Mouse (Mus musculus) liver, postnatal 0 days (tissue): ENCODE data around the gene Pcbp4. TPM values are rescaled to one million over a fixed set of nuclear protein-coding genes. Genes with fewer than 3 reads are reported as not detected.

ENCODE experiments used
- ATAC-seq: fragments of 200-750 bp; cut with Nextera tagmentation; 2 replicates; pipeline ENCODE4 v1.8.0; 2017; ENCODE audit warnings: mild to moderate bottlenecking, moderate library complexity
- DNase-seq: peaks from one replicate; pipeline ENCODE4 v3.0.0-alpha.2; 2016
- H3K27ac ChIP-seq: fragments of 300-500 bp; sonication (generic); 2 replicates; pipeline ENCODE4 v1.5.1; 2014; ENCODE audit warnings: antibody characterized with exemption, moderate library complexity, mild to moderate bottlenecking, low read depth
- H3K27me3 ChIP-seq: fragments of 300-500 bp; sonication (generic); 2 replicates; pipeline ENCODE4 v1.6.1; 2014; ENCODE audit warnings: low read length, control low read depth, mixed read lengths; ENCODE audit not compliant: insufficient read depth
- H3K36me3 ChIP-seq: fragments of 300-500 bp; sonication (generic); replicated peaks from 2 replicates; pipeline ENCODE4 v1.6.1; 2014; ENCODE audit warnings: mild to moderate bottlenecking, control low read depth, low read length, moderate library complexity, mixed read lengths; ENCODE audit not compliant: insufficient read depth
- H3K4me1 ChIP-seq: fragments of 300-500 bp; sonication (generic); 2 replicates; pipeline ENCODE4 v1.6.1; 2014; ENCODE audit warnings: antibody characterized with exemption, mild to moderate bottlenecking, control low read depth; ENCODE audit not compliant: insufficient read depth
- H3K4me2 ChIP-seq: fragments of 300-500 bp; sonication (generic); 2 replicates; pipeline ENCODE4 v1.6.1; 2014; ENCODE audit warnings: low read depth, mild to moderate bottlenecking, low read length, moderate library complexity, mixed read lengths
- H3K4me3 ChIP-seq: fragments of 300-500 bp; sonication (generic); 2 replicates; pipeline ENCODE4 v1.5.1; 2014; ENCODE audit warnings: low read depth, low read length
- H3K9ac ChIP-seq: fragments of 300-500 bp; sonication (generic); replicated peaks from 2 replicates; pipeline ENCODE4 v1.6.1; 2014; ENCODE audit warnings: mild to moderate bottlenecking, moderate library complexity
- H3K9me3 ChIP-seq: fragments of 300-500 bp; sonication (generic); 2 replicates; pipeline ENCODE4 v1.6.1; 2016; ENCODE audit warnings: mild to moderate bottlenecking, control low read depth, low read length, mixed read lengths
- CTCF ChIP-seq: sonication (generic); IDR thresholded peaks from 2 replicates; pipeline ENCODE4 v1.5.1; 2016; ENCODE audit warnings: antibody characterized with exemption, low read depth
- EP300 ChIP-seq: IDR thresholded peaks from 2 replicates; pipeline ENCODE4 v1.6.1; 2016; ENCODE audit warnings: antibody characterized with exemption, low read depth, mild to moderate bottlenecking
- WGBS: fragments of 180-500 bp; shearing (Covaris S2); extraction: QIAGEN DNeasy Blood & Tissue Kit; methylation state at CpG from one replicate; pipeline ENCODE4 v1.1.7; 2014; ENCODE audit not compliant: insufficient replicate concordance; 5-methylcytosine and 5-hydroxymethylcytosine counted together
- polyA plus RNA-seq: library from polyadenylated mRNA; unstranded; fragments of >200 nt; fragmentation: Nextera tagmentation; extraction: Ambion mirVana; gene quantifications from 2 replicates; pipeline ENCODE4 v1.2.1, GENCODE M21; 2015

Pcbp4 gene
- polyA plus RNA-seq, 1 experiment from 2014 or later: 4.9 TPM

GRCm38 (mm10) chr9:106460401-106461025, 7.4 kb downstream of the Pcbp4 start:
- Histone ChIP-seq H3K9ac (no peak overlapping the region), H3K4me1 (0 out of 2 replicates have a peak, but pooled peaks cover 8% of the 10 kb centered on the region), H3K4me3 (no peak overlapping the region), H3K36me3 (no peaks in the 10 kb centered on the region), H3K27me3 (peaks cover 16% of the 10 kb centered on the region), H3K27ac (no peak overlapping the region), H3K9me3 (no peaks in the 10 kb centered on the region), H3K4me2 (no peak overlapping the region)
- TF ChIP-seq EP300 (no peak), CTCF (no peak)
- no peak for DNase-seq
- WGBS: 84% methylated on average over 18 of the region's 18 CpGs
- no peak for ATAC-seq

DNA sequence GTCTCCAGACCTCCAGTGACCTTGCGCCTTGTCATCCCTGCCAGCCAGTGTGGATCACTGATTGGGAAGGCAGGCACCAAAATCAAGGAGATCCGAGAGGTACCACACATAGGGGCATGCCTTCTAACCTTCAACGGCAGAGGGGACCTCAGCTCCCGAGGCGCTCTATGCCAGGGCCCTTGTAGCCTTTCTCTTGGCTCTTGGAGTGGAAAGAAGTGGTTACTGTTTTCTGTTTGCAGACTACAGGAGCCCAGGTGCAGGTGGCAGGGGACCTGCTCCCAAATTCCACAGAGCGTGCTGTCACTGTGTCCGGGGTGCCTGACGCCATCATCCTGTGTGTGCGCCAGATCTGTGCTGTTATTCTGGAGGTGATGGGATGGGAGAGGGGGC, 7.9 kb downstream of the Pcbp4 start:
- H3K9ac ChIP-seq: no peak overlapping the region
- TF ChIP-seq EP300: no peak
- WGBS: 84% methylated on average over 9 of the region's 9 CpGs

DNA sequence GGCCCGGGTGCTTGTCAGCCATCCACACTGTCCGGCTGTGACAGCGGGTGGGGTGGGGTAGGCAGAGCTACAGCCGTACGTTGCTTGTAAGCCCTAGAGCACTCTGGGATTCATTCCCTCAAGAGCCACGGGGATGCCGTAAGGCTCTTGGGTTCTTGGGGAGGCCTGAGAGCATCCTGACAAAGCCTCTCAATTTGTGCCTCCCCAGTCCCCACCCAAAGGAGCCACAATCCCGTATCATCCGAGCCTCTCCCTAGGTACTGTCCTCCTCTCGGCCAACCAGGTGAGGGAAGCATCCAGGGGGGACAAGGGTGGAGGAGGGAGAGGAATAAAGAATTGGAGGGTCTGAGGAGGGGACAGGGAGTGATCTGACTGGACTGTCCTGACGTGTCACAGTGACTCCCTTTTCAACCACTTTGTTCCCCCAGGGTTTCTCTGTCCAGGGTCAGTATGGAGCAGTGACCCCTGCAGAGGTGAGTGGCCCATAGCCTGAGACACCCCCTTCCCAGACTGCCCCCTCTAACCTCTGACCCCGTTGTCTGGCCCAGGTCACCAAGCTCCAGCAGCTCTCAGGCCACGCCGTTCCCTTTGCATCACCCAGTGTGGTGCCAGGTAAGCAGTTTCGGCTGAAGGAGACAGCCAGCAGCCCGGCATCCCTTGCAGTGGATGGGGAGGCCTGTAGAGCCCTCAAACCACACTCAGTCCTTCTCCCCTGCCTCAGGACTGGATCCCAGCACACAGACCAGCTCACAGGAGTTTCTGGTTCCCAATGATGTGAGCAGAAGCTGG, 8.7 kb downstream of the Pcbp4 start:
- no peak overlapping the region for H3K4me2 ChIP-seq
- 85% methylated on average over 16 of the region's 16 CpGs for WGBS
- no peak overlapping the region for H3K9ac ChIP-seq
- H3K27me3 ChIP-seq: peaks cover 24% of the 10 kb centered on the region
- 0 out of 2 replicates have a peak, but pooled peaks cover 9% of the 10 kb centered on the region for H3K4me1 ChIP-seq
- no peak overlapping the region for H3K4me3 ChIP-seq
- H3K36me3 ChIP-seq: no peaks in the 10 kb centered on the region
- TF ChIP-seq CTCF (no peak), EP300 (no peak)
- ATAC-seq (no peak), DNase-seq (no peak)
- no peaks in the 10 kb centered on the region for H3K9me3 ChIP-seq
- H3K27ac ChIP-seq: no peak overlapping the region

More for the DNA sequence above, 7.9 kb downstream of the Pcbp4 start:
- no peak overlapping the region for H3K4me2 ChIP-seq
- ATAC-seq (no peak), DNase-seq (no peak)
- no peak overlapping the region for H3K27ac ChIP-seq
- no peaks in the 10 kb centered on the region for H3K36me3 ChIP-seq
- no peak overlapping the region for H3K4me3 ChIP-seq
- peaks cover 21% of the 10 kb centered on the region for H3K27me3 ChIP-seq
- H3K4me1 ChIP-seq: 0 out of 2 replicates have a peak, but pooled peaks cover 9% of the 10 kb centered on the region
- H3K9me3 ChIP-seq: no peaks in the 10 kb centered on the region

DNA sequence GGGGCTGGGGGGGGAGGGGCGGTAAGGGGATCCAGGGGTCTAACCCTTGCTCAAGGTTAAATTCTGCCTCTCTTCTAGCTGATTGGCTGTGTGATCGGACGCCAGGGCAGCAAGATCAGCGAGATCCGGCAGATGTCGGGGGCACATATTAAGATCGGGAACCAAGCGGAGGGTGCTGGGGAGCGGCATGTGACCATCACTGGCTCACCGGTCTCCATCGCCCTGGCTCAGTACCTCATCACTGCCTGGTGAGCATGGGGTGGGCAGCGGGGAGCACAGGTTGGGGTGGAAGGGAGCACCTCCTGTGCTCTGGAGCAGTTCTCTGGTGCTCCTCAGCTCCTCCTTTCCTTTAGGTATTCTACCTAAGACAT, 9.3 kb downstream of the Pcbp4 start:
- no peak overlapping the region for H3K9ac ChIP-seq
- no peak overlapping the region for H3K27ac ChIP-seq
- DNase-seq (no peak), ATAC-seq (no peak)
- peaks cover 24% of the 10 kb centered on the region for H3K27me3 ChIP-seq
- no peak overlapping the region for H3K4me2 ChIP-seq
- WGBS: 90% methylated on average over 12 of the region's 12 CpGs
- TF ChIP-seq EP300 (no peak), CTCF (no peak)
- 0 out of 2 replicates have a peak, but pooled peaks cover 9% of the 10 kb centered on the region for H3K4me1 ChIP-seq
- no peak overlapping the region for H3K4me3 ChIP-seq
- H3K9me3 ChIP-seq: no peaks in the 10 kb centered on the region
- no peaks in the 10 kb centered on the region for H3K36me3 ChIP-seq

DNA sequence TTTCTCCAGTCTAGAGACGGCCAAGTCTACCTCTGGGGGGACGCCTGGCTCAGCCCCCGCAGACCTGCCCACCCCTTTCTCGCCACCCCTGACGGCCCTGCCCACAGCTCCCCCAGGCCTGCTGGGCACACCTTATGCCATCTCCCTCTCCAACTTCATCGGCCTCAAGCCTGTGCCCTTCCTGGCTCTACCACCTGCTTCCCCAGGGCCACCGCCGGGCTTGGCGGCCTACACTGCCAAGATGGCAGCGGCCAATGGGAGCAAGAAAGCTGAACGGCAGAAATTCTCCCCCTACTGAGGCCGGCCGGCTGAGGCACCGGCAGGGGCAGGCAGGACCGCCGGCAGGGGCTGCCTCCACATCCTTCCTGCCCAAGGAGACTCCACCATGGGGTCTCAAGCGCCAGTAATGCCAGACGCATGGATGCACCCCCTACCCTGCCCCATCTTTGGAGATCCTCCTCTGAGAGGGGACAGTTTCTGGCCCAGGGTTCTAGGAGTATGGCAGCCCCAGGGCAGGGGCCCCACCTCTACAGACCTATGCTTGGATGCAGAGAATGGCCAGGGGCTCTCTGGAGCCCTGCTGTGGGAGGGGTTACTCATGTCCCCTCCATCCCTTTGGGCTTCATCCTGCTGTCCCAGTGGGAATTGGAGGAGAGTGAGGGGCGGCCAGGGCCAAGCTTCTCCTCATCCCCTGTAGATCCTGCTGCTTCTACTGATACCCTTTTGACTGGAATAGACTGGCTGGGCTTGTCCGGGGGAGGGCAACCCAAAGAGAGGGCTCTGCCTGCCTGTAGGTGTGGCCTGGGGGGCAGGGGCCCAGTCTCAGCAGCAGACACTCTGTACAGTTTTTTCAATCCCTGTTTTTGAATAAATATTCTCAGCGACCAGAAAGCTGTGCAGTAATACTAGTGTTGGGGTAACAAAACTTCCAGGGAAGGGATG, 10.3 kb downstream of the Pcbp4 start:
- Histone ChIP-seq H3K4me1 (0 out of 2 replicates have a peak, but pooled peaks cover 9% of the 10 kb centered on the region), H3K9me3 (no peaks in the 10 kb centered on the region), H3K27ac (no peak overlapping the region), H3K4me2 (no peak overlapping the region), H3K36me3 (no peaks in the 10 kb centered on the region), H3K27me3 (peaks cover 24% of the 10 kb centered on the region), H3K4me3 (no peak overlapping the region), H3K9ac (no peak overlapping the region)
- DNase-seq (no peak), ATAC-seq (no peak)
- WGBS: 85% methylated on average over 21 of the region's 21 CpGs
- TF ChIP-seq EP300 (no peak), CTCF (no peak)
